Mouse (Mus musculus): Measurements from ENCODE around the gene Boc. TPM values are rescaled to one million over a fixed set of nuclear protein-coding genes. Genes with fewer than 3 reads are reported as not detected.
A peak's percentile ranks its signal among the peaks of the same experiment; 100 is the strongest.

Boc gene
- 1 to 10 TPM; 3.5 to 4.2 TPM for total RNA-seq (2021)
- polyA plus RNA-seq (2012; rRNA removed) = 4.4 and 5.6 TPM in 2 replicates
- long read RNA-seq, partial matches to known transcripts = 1 of 8 reads
- long read RNA-seq, other reads (novel, unspliced or antisense) = 7 of 8 reads

DNA sequence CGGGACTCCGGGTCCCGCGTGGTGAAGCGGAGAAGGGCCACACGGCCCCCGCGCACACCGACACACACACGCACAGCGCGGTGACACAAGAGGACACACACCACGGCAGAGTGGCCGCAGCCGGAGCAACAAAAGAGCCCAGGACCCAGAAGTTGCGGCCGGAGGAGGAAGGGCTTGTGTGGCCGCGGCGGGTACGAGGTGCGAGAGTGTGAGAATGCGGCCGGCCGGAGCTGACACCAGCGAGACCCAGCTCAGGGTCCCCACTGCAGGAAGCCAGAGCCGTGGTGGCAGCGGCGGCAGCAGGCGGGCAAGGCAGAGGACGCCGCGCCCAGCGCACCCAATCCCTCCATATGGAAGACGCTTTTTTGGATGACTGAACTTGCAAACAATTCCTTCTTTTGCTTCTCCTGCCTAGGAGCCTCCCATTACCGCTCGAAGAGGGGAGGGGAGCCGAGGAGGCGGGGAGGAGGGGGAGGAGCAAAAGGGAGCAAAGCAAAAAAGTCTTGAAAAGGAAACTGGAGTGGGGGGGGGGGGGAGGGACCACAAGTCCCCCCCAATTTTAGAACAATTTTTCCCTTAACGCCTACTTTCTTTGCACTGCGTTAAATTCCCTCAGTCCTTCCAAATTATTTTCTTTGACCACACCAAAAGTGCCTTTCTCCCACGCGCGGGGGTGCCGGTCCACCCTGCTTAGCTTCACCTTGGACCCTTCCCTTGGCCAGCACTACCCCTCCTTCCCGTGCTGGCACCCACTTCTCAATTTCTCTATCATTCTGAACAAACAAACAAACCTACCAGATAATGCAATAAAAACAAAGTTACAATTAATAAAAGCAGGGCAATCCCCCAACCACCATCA, at the start of gene Boc:
Gene Boc, minus strand, starts transcription at position 427 of the 859 bp plus-strand sequence.
- Histone ChIP-seq H3K4me3 (peak within 1 kb of the TSS; percentile 77), H3K9ac (ENCODE audit: low read depth, low read length) (peak within 1 kb of the TSS; percentile 91), H3K27me3 (ENCODE audit: control insufficient read depth, insufficient read depth, low read length) (no peaks in the 10 kb centered on the region), H3K79me2 (replicated peaks; ENCODE audit: control insufficient read depth, insufficient read depth, low read length) (0 out of 2 replicates have a peak, but pooled peaks cover 2% of the 10 kb centered on the region), H3K36me3 (ENCODE audit: control insufficient read depth, insufficient read depth, low read length) (0 out of 2 replicates have a peak, but pooled peaks cover 2% of the 10 kb centered on the region), H3K27ac (peak within 1 kb of the TSS; percentile 87), H3K4me1 (ENCODE audit: control insufficient read depth, insufficient read depth, low read length) (peaks cover 2% of the 10 kb centered on the region)
- under 1% methylated on average over 45 of the region's 46 CpGs for WGBS
- intact Hi-C loops (cut with DNase I) = loop anchor here (5.0 kb wide), 3 partner anchors 51 to 84 kb away; no protein-coding TSS in a partner anchor
- TF ChIP-seq EP300 (IDR thresholded peaks at IDR 0.05; ENCODE audit: insufficient read depth, low read depth, low read length) = 0 out of 2 replicates have a peak, but pooled peaks have one; percentile 28
- peak; percentile 80 for TF ChIP-seq POLR2A (IDR thresholded peaks at IDR 0.05; ENCODE audit: insufficient read depth, low read depth, low read length)
- TF ChIP-seq CTCF (IDR thresholded peaks at IDR 0.05) = no peak
- peak; percentile 75 to 79 for DNase-seq

DNA sequence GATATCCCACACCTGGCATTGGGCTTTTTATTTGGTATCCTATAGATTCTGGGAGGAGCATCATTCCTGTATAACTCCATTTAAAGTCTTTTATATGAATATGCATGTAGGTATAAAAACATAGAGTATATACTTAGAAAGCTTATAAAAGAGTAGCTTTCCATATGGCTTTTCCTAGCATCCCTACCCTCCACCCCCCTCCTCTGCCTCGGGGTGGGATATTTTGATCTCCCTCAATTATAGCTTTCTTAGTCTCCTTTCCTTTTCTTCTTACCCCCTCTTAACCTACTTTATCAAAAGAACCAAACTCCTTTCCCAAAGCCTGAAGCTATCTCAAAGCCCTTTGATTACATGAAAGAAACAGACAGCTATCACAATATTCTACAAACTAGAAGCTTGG, 47.9 kb upstream of the Boc start:
- Histone ChIP-seq H3K27ac (no peak overlapping the region), H3K9ac (ENCODE audit: low read depth, low read length) (no peak overlapping the region), H3K79me2 (replicated peaks; ENCODE audit: control insufficient read depth, insufficient read depth, low read length) (no peaks in the 10 kb centered on the region), H3K36me3 (ENCODE audit: control insufficient read depth, insufficient read depth, low read length) (no peaks in the 10 kb centered on the region), H3K27me3 (ENCODE audit: control insufficient read depth, insufficient read depth, low read length) (no peaks in the 10 kb centered on the region), H3K4me3 (no peak overlapping the region), H3K4me1 (ENCODE audit: control insufficient read depth, insufficient read depth, low read length) (no peaks in the 10 kb centered on the region)
- DNase-seq = no peak
- WGBS = 78% methylated on average over 1 of the region's 1 CpGs
- intact Hi-C loops (cut with DNase I) = no loop called here
- TF ChIP-seq CTCF (IDR thresholded peaks at IDR 0.05) (no peak), EP300 (IDR thresholded peaks at IDR 0.05; ENCODE audit: insufficient read depth, low read depth, low read length) (no peak), POLR2A (IDR thresholded peaks at IDR 0.05; ENCODE audit: insufficient read depth, low read depth, low read length) (no peak)

DNA sequence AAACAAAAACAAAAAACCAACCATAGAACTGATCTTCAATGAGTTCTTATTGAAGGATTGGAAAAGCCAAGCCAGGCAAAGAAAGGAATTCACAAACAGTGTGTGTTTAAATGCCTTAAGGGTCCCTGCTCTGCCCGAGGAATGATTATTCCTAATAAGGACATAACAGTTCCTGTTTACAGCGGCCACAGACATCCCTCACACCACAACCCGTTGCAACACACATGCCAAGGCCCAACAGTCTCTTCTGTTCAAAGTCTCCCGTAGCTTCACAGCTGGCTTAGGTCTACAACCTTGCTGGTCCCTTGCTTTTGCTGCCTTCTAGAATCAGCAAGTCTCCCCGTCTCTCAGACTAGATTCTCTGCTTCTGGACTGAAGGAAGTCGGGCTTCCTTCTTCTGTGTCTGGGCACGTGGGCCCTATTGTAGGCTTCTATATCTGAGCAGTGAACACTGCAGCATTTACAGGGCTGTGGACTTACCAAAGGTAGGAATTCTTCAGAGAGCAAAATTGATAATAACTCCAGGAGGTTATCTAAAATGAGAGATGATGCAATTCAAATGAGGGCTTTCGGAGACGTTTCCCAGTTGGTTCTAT, 45.4 kb upstream of the Boc start:
- intact Hi-C loops (cut with DNase I) = no loop called here
- no peak for DNase-seq
- no peaks in the 10 kb centered on the region for H3K27me3 ChIP-seq (ENCODE audit: control insufficient read depth, insufficient read depth, low read length)
- H3K4me3 ChIP-seq = no peak overlapping the region
- H3K79me2 ChIP-seq (replicated peaks; ENCODE audit: control insufficient read depth, insufficient read depth, low read length) = no peaks in the 10 kb centered on the region
- H3K9ac ChIP-seq (ENCODE audit: low read depth, low read length) = no peak overlapping the region
- no peak overlapping the region for H3K27ac ChIP-seq
- TF ChIP-seq EP300 (IDR thresholded peaks at IDR 0.05; ENCODE audit: insufficient read depth, low read depth, low read length) (no peak), CTCF (IDR thresholded peaks at IDR 0.05) (no peak), POLR2A (IDR thresholded peaks at IDR 0.05; ENCODE audit: insufficient read depth, low read depth, low read length) (no peak)
- WGBS = 49% methylated on average over 9 of the region's 9 CpGs
- no peaks in the 10 kb centered on the region for H3K4me1 ChIP-seq (ENCODE audit: control insufficient read depth, insufficient read depth, low read length)
- H3K36me3 ChIP-seq (ENCODE audit: control insufficient read depth, insufficient read depth, low read length) = no peaks in the 10 kb centered on the region

DNA sequence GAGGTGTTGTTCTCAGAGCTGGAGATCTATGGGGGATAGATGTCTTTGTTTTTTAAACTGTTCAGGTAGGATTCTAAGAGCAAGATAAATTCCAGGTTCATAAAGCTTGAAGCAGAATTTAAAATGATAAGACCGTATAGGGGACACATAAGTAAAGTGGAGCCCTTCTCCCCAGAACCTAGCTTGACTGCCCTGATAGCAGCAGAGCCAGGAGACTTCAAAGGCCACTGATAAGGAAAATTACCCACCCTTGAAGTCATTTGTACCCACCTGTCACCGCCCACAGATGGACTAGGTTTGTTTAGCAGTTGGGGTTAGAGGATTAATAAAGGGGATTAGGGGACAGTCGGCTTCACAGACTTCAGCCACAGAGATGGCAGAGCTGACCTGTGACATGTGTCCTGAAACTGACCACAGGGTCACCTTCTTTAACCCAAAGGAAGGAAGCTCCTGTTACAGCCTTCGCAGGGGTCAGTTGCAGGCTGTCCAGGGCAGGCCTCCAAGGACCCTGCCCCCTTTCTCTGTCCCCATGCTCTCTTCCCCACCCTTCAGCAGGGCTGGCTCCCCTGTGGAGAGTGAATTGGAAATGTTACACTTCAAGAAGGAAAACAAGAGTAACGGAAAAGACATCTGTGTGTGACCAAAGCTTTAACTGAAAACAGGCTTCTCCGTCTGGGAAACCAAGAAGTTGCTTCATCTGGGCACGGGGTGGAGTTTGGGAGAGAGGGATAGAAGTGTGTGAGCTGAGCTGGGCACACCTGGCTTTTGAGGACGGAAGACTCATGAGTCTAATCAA, 43.5 kb upstream of the Boc start:
- no peaks in the 10 kb centered on the region for H3K36me3 ChIP-seq (ENCODE audit: control insufficient read depth, insufficient read depth, low read length)
- H3K9ac ChIP-seq (ENCODE audit: low read depth, low read length) = no peak overlapping the region
- intact Hi-C loops (cut with DNase I) = no loop called here
- no peak for DNase-seq
- no peak overlapping the region for H3K4me3 ChIP-seq
- no peaks in the 10 kb centered on the region for H3K79me2 ChIP-seq (replicated peaks; ENCODE audit: control insufficient read depth, insufficient read depth, low read length)
- no peaks in the 10 kb centered on the region for H3K27me3 ChIP-seq (ENCODE audit: control insufficient read depth, insufficient read depth, low read length)
- 57% methylated on average over 8 of the region's 8 CpGs for WGBS
- TF ChIP-seq POLR2A (IDR thresholded peaks at IDR 0.05; ENCODE audit: insufficient read depth, low read depth, low read length) (no peak), CTCF (IDR thresholded peaks at IDR 0.05) (no peak), EP300 (IDR thresholded peaks at IDR 0.05; ENCODE audit: insufficient read depth, low read depth, low read length) (no peak)
- no peaks in the 10 kb centered on the region for H3K4me1 ChIP-seq (ENCODE audit: control insufficient read depth, insufficient read depth, low read length)
- H3K27ac ChIP-seq = no peak overlapping the region

DNA sequence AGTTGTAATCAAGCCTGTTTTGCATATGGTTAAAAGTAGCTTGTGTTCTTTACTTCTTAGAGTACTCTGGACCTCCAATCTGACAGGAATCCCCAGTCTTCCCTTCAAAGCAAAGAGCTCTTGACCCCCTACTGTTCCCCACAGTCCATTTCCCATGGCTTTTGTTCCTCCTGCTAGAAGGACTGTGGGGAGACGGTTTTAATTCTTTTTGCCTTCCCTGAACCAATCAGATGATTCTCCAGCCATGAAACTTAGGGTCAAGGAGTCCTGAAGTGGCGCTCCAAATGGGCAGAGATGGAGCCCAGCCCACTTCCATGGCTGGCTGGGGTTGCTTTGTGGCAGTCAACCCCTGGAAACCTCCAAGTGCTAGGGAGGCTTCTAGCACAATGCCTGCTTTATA, 42.5 kb upstream of the Boc start:
- Histone ChIP-seq H3K79me2 (replicated peaks; ENCODE audit: control insufficient read depth, insufficient read depth, low read length) (no peaks in the 10 kb centered on the region), H3K9ac (ENCODE audit: low read depth, low read length) (no peak overlapping the region), H3K27ac (no peak overlapping the region), H3K4me3 (no peak overlapping the region), H3K36me3 (ENCODE audit: control insufficient read depth, insufficient read depth, low read length) (no peaks in the 10 kb centered on the region), H3K27me3 (ENCODE audit: control insufficient read depth, insufficient read depth, low read length) (no peaks in the 10 kb centered on the region), H3K4me1 (ENCODE audit: control insufficient read depth, insufficient read depth, low read length) (no peaks in the 10 kb centered on the region)
- TF ChIP-seq EP300 (IDR thresholded peaks at IDR 0.05; ENCODE audit: insufficient read depth, low read depth, low read length) (no peak), POLR2A (IDR thresholded peaks at IDR 0.05; ENCODE audit: insufficient read depth, low read depth, low read length) (no peak), CTCF (IDR thresholded peaks at IDR 0.05) (no peak)
- 80% methylated on average over 2 of the region's 2 CpGs for WGBS
- DNase-seq = no peak
- intact Hi-C loops (cut with DNase I) = no loop called here

Data from heart, adult 2 months (tissue).